Mouse (Mus musculus) testis, postnatal 10 days (tissue): ENCODE results near the gene Slc37a4.
"Not testable (repeated sequence)": the region's sequence is repeated elsewhere in the genome, so short reads cannot be mapped to it uniquely, and the experiment has no call there.

Experiments used
- DNase-seq: peaks from one replicate; pipeline ENCODE4 v3.0.0; 2021; ENCODE audit warnings: low spot score

Gene Slc37a4

DNA sequence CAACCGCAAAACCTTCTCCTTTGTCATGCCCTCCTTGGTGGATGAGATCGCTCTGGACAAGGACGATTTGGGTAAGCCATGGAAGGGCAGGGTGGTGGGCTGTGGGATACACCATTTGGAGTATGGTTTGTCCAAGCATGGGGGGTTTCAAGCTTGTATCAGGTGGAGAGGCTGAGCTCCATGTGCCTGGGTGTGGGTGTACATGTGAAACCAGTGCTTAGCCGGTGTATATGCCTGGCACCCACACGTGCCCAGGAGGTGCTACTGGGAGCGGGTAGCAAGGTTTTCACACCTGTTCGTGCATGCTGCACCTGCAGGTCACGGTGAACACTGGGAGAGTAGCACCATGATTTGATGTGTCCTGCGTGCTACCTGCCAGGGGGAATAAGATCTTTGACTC lies 1.9 kb downstream of the Slc37a4 start:
- DNase-seq: no peak

GRCm38 (mm10) chr9:44399114-44399794 lies 2.6 kb downstream of the Slc37a4 start:
- no peak for DNase-seq

- no peak for DNase-seq
Measured at GRCm38 (mm10) chr9:44399795-44400114, 3.1 kb downstream of the Slc37a4 start.

DNA sequence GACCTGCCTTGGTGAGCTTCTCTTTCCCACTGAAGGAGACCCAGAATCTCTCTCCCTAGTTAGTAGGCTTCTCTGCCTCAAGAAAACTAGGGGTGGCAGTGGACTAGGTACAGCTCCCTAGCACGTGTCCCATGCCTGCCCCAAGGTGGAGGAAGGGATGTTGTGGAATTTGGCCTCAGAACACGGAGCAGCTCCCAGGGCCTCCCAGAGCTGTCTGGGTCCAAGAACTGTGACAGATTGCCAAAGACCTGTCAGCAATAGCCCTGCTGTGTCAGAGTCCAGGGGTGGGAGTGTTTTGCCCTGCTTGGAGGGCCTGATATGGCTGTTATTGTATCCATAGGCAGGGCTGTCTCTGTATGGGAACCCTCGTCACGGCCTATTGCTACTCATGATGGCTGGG lies 4.4 kb downstream of the Slc37a4 start:
- no peak for DNase-seq

- DNase-seq: no peak
Measured at GRCm38 (mm10) chr9:44405011-44405410, 8.4 kb downstream of the Slc37a4 start.

DNA sequence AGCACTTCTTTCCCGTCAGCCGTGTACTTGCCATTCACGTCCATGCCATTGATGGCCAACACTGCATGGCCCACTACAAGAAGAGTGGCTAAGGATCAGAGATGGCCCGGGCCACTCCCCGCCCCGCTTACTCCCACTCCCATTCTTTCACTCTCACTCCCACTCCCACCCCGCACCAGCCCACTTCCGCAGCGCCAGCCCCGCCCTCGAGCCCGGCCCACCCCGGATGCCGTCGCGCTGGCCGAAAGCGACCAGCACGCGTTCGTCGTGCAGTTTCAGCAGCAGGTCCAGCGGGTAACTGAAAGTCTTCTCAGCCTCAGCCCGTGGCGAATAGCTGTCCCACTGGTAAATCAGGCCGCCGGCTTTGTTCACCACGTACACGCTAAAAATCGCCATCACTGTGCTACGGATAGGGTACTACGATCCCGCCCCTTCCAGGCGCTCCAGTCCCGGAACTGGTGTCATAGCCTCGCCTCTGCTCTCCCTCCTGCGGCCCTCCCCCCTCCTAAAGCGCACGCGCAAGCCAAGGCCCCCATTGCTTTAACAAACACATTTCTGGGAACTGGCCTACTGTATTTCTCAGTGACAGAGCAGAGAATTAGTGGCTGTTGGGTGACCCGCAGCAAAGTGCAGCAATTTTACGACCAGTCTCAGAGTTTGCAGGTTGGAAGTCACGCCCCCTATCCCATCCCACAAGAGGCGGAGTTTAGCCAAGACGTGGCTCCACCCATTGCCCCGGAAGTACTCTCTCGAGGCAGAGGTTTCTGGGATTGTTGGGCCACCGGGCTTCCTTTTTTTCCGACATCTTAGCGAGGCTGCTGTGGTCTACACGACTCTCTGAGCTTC lies 10.5 kb downstream of the Slc37a4 start, which contains the start of the genes Rps25 and Trappc4:
TSS of gene Rps25 (plus strand) at position 234 of the 846 bp plus-strand sequence.
TSS of gene Trappc4 (minus strand) at position 695 of the 846 bp plus-strand sequence.
- peak; percentile 95 for DNase-seq

- DNase-seq: no peak
Measured at GRCm38 (mm10) chr9:44407752-44408097, 11.1 kb downstream of the Slc37a4 start.

DNA sequence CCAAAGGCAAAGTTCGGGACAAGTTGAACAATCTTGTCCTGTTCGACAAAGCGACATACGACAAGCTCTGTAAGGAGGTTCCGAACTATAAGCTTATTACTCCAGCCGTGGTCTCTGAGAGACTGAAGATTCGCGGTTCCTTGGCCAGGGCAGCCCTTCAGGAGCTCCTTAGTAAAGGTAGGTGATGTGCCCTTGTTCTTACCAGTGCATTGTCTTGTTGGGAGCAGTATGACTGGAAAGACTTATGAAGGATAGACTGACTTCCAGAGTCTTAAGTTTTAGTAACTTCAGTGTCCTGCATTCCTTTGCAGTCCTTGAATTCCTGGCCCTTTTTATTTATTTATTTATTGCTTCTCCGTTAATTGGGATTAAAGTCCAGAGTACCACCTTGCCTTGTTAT lies 12.0 kb downstream of the Slc37a4 start:
- DNase-seq: not testable (repeated sequence)

DNA sequence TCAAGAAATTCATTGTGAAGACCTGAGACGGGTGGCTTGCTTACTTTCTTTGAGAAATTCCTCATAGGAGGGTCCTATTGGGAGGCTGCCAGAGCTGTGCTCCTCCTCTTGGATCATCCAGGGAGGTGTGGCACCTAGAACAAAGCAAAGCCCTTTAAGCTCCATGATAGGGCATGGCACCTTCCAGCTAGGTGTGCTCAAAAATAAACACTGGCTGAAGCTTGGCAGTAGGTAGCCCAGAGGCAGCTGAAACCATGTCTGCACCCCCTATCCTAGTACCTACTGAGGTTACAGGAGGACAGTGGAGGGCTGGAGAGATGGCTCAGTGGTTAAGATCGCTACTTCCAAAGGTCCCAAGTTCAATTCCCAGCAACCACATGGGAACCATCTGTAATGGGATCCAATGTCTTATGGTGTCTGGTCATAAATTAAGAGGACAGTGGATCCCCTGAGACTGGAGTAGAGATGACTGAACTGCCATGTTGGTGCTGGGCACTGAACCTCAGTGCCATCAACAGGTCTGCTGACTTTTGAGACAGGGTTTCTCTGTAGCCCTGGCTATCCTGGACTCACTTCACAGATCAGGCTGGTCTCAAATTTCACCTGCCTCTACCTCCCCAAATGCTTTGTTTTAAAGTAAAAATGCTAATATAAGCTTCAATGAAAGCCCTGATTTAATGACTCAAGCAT lies 14.1 kb downstream of the Slc37a4 start:
- DNase-seq: no peak

DNA sequence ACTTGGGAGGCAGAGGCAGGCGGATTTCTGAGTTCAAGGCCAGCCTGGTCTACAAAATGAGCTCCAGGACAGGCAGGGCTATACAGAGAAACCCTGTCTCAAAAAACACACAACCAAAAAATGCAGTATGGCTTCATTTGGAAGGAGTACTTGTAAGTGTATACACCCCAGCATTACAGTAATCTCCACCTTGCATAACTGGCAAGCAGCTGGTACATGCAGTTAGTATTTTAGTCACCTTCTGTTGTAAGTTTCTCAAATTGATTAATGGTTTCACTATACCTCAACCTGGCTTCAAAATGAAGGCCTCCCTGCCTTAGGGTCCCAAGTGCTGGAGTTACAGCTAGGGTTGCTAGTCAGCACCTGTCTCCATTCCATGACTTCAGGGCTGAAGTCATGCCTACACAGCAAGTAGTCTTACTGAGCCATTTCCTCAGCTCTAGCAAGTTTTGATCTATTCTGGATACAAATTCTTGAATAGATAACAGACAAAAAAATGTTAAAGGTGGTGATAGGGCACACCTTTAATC lies 15.0 kb downstream of the Slc37a4 start:
- no peak for DNase-seq

DNA sequence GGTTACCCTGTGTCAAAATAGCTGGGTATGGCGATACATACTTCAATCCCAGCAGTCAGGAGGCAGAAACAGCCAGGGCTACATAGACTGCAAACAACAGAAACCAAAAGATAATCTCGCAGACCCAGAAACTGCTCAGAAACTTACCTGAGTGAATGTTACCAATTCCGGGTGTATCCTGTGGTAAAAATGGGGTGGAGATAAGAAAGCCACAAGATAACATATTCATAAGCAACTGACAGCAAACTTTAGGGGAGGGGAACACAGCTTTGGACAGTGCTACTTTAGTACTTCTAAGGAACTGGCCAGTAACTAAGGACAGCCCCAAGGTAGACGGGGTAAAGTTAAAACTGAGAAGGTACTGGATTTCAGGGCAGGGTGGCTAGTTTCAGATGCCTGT lies 15.7 kb downstream of the Slc37a4 start:
- DNase-seq: no peak

DNA sequence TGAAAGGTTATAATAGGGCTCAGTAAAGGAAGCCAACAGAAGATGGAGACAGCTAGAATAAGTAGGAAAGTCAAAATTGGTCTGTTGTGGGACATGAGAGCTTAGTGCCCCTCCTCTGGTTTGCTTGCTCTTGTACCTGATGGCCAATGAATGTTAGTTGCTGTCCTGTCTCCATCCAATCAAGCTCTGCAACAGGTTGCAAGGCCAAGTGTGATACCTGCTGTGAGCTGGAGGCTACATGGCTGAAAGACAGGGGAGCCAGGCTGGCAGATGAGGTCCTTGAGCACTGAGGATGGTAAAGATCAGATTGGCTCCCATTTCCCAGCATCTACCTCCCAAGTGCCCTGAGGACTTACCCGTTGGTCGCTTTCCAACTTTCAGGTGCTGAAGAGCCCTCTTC lies 16.1 kb downstream of the Slc37a4 start:
- no peak for DNase-seq

DNA sequence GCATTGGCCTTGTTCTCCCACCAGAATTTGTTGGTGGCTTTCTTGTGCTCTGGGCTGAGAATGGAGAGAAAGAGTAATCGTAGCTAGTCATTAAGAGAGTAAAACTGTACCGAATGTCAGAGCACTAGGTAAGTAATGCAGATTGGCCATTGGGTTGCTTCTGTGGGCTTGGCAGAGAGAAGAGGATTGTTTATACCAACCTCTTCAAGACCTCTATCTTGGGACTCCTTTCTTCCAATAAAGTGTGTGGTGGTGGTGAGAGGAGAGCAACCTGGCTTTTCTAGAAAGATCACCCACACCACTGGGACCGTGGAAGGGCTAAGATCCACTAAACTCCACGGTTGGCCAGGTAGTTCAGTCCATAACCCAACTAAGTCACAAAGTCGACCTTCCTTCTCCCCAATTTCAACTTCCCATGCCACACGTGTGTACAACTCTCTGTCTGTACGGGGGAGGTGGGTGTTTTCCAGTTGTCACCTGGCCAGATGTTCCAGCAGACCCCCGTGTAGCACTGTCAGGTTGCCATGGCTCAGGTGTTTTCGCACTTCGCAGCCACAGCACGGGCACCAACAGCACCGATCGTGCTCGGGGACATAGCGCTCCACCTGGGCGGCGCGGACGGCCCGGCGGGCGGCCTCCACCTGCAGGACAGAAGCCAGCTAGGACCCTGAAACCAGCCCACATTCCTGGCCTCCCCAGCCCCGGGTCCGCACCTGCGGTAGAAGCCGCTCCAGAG lies 20.7 kb downstream of the Slc37a4 start:
- DNase-seq: no peak

DNA sequence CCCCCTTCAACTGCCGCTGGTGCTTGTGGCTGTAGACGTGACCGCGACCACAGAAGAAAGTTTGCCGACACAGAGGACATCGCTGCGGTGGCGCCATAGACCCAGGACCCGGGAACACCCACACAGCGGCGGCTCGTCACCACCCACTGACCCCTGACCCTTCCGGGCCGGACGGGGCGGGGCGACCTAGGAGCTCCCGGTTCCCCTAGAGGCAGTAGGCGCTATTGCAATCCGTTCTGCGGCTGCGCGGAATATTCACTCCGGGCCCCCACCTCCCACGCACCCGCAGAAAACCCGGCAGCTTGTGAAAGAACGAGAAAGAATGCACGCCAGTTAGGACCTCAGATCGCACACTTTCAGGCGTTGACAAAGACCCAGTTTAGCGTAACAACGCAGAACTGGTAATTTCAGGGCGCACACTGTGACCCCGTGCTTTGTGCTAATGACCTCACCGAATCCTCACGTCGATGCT lies 21.3 kb downstream of the Slc37a4 start:
- peak; percentile 99 for DNase-seq

GRCm38 (mm10) chr9:44418519-44419385 lies 22.1 kb downstream of the Slc37a4 start, which contains the start of gene Ccdc84:
TSS of gene Ccdc84 (minus strand) at chr9:44418569.
- DNase-seq: no peak

DNA sequence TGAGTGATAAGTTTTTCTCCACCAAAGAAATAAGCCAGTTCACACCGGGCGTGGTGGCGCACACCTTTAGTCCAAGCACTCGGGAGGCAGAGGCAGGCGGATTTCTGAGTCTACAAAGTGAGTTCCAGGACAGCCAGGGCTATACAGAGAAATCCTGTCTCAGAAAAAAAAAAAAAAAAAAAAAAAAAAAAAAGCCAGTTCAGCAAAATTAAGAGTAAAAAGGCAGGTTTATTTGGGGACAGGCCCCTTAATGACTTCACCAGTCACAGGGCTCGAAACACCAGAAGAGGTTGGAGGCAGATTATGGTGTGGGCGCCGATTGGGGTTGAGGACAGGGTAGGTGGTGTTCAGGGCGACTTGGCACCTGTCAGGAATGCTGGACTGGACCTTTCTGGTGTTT lies 23.1 kb downstream of the Slc37a4 start:
- DNase-seq: not testable (repeated sequence)

- DNase-seq: no peak
Measured at GRCm38 (mm10) chr9:44420280-44420898, 23.7 kb downstream of the Slc37a4 start.

GRCm38 (mm10) chr9:44423576-44423975 lies 26.9 kb downstream of the Slc37a4 start:
- DNase-seq: no peak

- no peak for DNase-seq
Measured at GRCm38 (mm10) chr9:44432577-44433185, 36.0 kb downstream of the Slc37a4 start.

DNA sequence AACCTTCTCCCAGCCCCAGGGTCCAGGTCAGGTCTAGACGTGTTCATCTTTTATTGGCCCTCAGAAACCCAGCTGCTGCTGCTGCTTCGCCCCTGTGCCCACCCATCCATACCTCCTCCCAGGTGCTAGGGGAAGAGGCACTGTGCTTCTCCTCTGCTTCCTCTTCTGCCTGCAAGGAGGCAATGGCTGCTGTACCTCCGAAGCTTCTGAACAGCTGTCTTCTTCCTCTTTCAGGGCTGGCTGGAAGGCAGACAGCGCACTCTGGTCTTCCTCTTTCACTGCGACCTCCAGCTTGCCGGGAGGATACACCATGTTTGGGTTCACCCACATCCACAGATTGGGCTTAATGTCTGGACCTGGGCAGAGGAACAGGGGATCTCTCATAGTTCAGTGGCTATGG lies 39.1 kb downstream of the Slc37a4 start:
- no peak for DNase-seq
